Mouse (Mus musculus) CH12.LX (cell line): ENCODE results near the gene Klf15. TPM values are rescaled to one million over a fixed set of nuclear protein-coding genes. Genes with fewer than 3 reads are reported as not detected.

Source experiments
- DNase-seq: peaks from one replicate; pipeline ENCODE4 v3.0.0-alpha.2; 2013; ENCODE audit errors: extremely low read depth
- H3K27ac ChIP-seq: 2 replicates; pipeline ENCODE4 v1.5.1; 2012; ENCODE audit warnings: low read depth, mild to moderate bottlenecking, control low read depth, moderate library complexity; ENCODE audit not compliant: insufficient read depth
- H3K27me3 ChIP-seq: replicated peaks from 2 replicates; pipeline ENCODE3; 2012; ENCODE audit warnings: inconsistent platforms
- H3K36me3 ChIP-seq, 2 experiments: replicated peaks in 1 of 2; 2 replicates each; pipeline versions ENCODE3 to v1.6.1; 2012; ENCODE audit warnings: inconsistent platforms in 1 of 2, low read length in 1 of 2, mild to moderate bottlenecking in 1 of 2, mixed read lengths in 1 of 2, moderate library complexity in 1 of 2; ENCODE audit not compliant: control insufficient read depth in 1 of 2, insufficient read depth in 1 of 2
- H3K4me1 ChIP-seq, 2 experiments: 2 replicates each; pipeline ENCODE4 v1.6.1; 2012; ENCODE audit warnings: inconsistent platforms in 1 of 2, moderate library complexity in 1 of 2; ENCODE audit not compliant: insufficient read depth in 2 of 2, control insufficient read depth in 1 of 2
- H3K4me2 ChIP-seq: 2 replicates; pipeline ENCODE4 v1.6.1; 2012; ENCODE audit warnings: low read depth, mild to moderate bottlenecking, control low read depth; ENCODE audit not compliant: poor library complexity, insufficient read depth, severe bottlenecking
- H3K4me3 ChIP-seq, 3 experiments: fragments of 150-350 bp in 1 of 3; sonication (generic) in 1 of 3; replicated peaks in 1 of 3; 2 replicates each; pipeline versions ENCODE3 to v1.5.1; 2011 to 2012; ENCODE audit warnings: low read depth in 2 of 3, low read length in 2 of 3, mild to moderate bottlenecking in 2 of 3, moderate library complexity in 2 of 3, control low read depth in 1 of 3, improper control_type of control experiment in 1 of 3, inconsistent platforms in 1 of 3, mixed read lengths in 1 of 3; ENCODE audit not compliant: poor library complexity in 1 of 3
- H3K79me2 ChIP-seq: replicated peaks from 2 replicates; pipeline ENCODE4 v1.6.1; 2012; ENCODE audit warnings: mild to moderate bottlenecking, moderate library complexity; ENCODE audit not compliant: control insufficient read depth, poor library complexity, insufficient read depth, severe bottlenecking; ENCODE audit errors: extremely low read depth
- H3K9ac ChIP-seq: 2 replicates; pipeline ENCODE4 v1.6.1; 2012; ENCODE audit warnings: low read depth, mild to moderate bottlenecking, control low read depth, moderate library complexity; ENCODE audit not compliant: insufficient read depth
- H3K9me3 ChIP-seq: replicated peaks from 2 replicates; pipeline ENCODE3; 2012; ENCODE audit warnings: low read length, inconsistent platforms, mixed read lengths
- CHD1 ChIP-seq: IDR thresholded peaks from 2 replicates; pipeline ENCODE4 v1.6.1; 2012; ENCODE audit warnings: low read depth, low read length, improper control_type of control experiment, inconsistent platforms
- E2F4 ChIP-seq: IDR thresholded peaks from 2 replicates; pipeline ENCODE4 v1.6.1; 2011; ENCODE audit warnings: low read depth, low read length, improper control_type of control experiment; ENCODE audit not compliant: insufficient replicate concordance
- ELF1 ChIP-seq: IDR thresholded peaks from 2 replicates; pipeline ENCODE4 v1.6.1; 2014; ENCODE audit warnings: low read depth, mild to moderate bottlenecking, inconsistent platforms, low read length, improper control_type of control experiment
- EP300 ChIP-seq: IDR thresholded peaks from 2 replicates; pipeline ENCODE4 v1.6.1; 2011; ENCODE audit warnings: low read length, improper control_type of control experiment
- ETS1 ChIP-seq: conservative IDR thresholded peaks from 2 replicates; pipeline ENCODE4 v1.6.1; 2012; ENCODE audit warnings: low read depth, mild to moderate bottlenecking, inconsistent platforms, low read length, improper control_type of control experiment, moderate library complexity
- GABPA ChIP-seq: IDR thresholded peaks from 2 replicates; pipeline ENCODE4 v1.6.1; 2012; ENCODE audit warnings: low read depth, low read length, improper control_type of control experiment, inconsistent platforms; ENCODE audit not compliant: insufficient replicate concordance
- JUN ChIP-seq: IDR thresholded peaks from 2 replicates; pipeline ENCODE4 v1.6.1; 2011; ENCODE audit warnings: low read depth, mild to moderate bottlenecking, low read length, improper control_type of control experiment, moderate library complexity; ENCODE audit not compliant: insufficient read depth
- KAT2A ChIP-seq: IDR thresholded peaks from 2 replicates; pipeline ENCODE4 v1.6.1; 2012; ENCODE audit warnings: low read length, improper control_type of control experiment, inconsistent platforms; ENCODE audit not compliant: insufficient replicate concordance
- MAX ChIP-seq: IDR thresholded peaks from 2 replicates; pipeline ENCODE4 v1.6.1; 2011; ENCODE audit warnings: low read length, improper control_type of control experiment
- MEF2A ChIP-seq: IDR thresholded peaks from 2 replicates; pipeline ENCODE4 v1.6.1; 2014; ENCODE audit warnings: low read depth, mild to moderate bottlenecking, inconsistent platforms, low read length, improper control_type of control experiment, borderline replicate concordance
- MXI1 ChIP-seq: IDR thresholded peaks from 2 replicates; pipeline ENCODE4 v1.6.1; 2011; ENCODE audit warnings: mild to moderate bottlenecking, low read depth, low read length, improper control_type of control experiment
- MYC ChIP-seq: IDR thresholded peaks from 2 replicates; pipeline ENCODE4 v1.6.1; 2011; ENCODE audit warnings: low read depth, mild to moderate bottlenecking, improper control_type of control experiment, low read length
- RAD21 ChIP-seq: IDR thresholded peaks from 2 replicates; pipeline ENCODE4 v1.6.1; 2011; ENCODE audit warnings: low read depth, mild to moderate bottlenecking, low read length, improper control_type of control experiment, moderate library complexity
- RCOR1 ChIP-seq: conservative IDR thresholded peaks from 2 replicates; pipeline ENCODE4 v1.6.1; 2012; ENCODE audit warnings: low read depth, mild to moderate bottlenecking, inconsistent platforms, low read length, improper control_type of control experiment
- SIN3A ChIP-seq: IDR thresholded peaks from 2 replicates; pipeline ENCODE4 v1.6.1; 2012; ENCODE audit warnings: low read length, improper control_type of control experiment, inconsistent platforms
- UBTF ChIP-seq: IDR thresholded peaks from 2 replicates; pipeline ENCODE4 v1.6.1; 2012; ENCODE audit warnings: low read depth, mild to moderate bottlenecking, inconsistent platforms, low read length, improper control_type of control experiment, moderate library complexity
- USF1 ChIP-seq: IDR thresholded peaks from 2 replicates; pipeline ENCODE4 v1.6.1; 2014; ENCODE audit warnings: low read depth, mild to moderate bottlenecking, inconsistent platforms, low read length, improper control_type of control experiment
- USF2 ChIP-seq: conservative IDR thresholded peaks from 2 replicates; pipeline ENCODE4 v1.6.1; 2011; ENCODE audit warnings: low read depth, low read length, improper control_type of control experiment
- ZC3H11A ChIP-seq: IDR thresholded peaks from 2 replicates; pipeline ENCODE4 v1.6.1; 2012; ENCODE audit warnings: low read depth, mild to moderate bottlenecking, inconsistent platforms, low read length, improper control_type of control experiment
- ZKSCAN1 ChIP-seq: IDR thresholded peaks from 2 replicates; pipeline ENCODE4 v1.6.1; 2012; ENCODE audit warnings: low read depth, inconsistent platforms, low read length, improper control_type of control experiment, borderline replicate concordance
- ZMIZ1 ChIP-seq: IDR thresholded peaks from 2 replicates; pipeline ENCODE4 v1.6.1; 2012; ENCODE audit warnings: low read depth, mild to moderate bottlenecking, inconsistent platforms, low read length, improper control_type of control experiment
- dilution Hi-C: fragments of 300-500 bp; cut with MboI; formaldehyde crosslinking; loops from 2 replicates; pipeline ENCODE4 v1.14.3; 2020; ENCODE audit warnings: low sequenced_read_pairs; ENCODE audit not compliant: extremely low pct_unique_long_range_greater_than_20kb, extremely low pct_ligation_motif_present
- in situ Hi-C: fragments of 300-500 bp; cut with MboI; formaldehyde crosslinking; loops from 3 replicates; pipeline ENCODE4 v1.14.3; 2019; ENCODE audit warnings: low sequenced_read_pairs, low pct_ligation_motif_present, low pct_unique_long_range_greater_than_20kb, mixed read lengths
- polyA plus RNA-seq: library from polyadenylated mRNA; unstranded; fragments of >175 nt; gene quantifications from 2 replicates; pipeline ENCODE4 v1.2.1, GENCODE M21; 2012; ENCODE audit warnings: low read depth; ENCODE audit not compliant: insufficient read length
- total RNA-seq, 2 experiments: library from RNA; depleted of rRNA; stranded (reverse); fragments of 300-350 nt in 1 of 2; fragments of >200 nt in 1 of 2; gene quantifications; 2 replicates each; pipeline ENCODE4 v1.2.3; 2012 to 2014

The Klf15 gene
- total and polyA plus RNA-seq, 3 experiments = not detected

GRCm38 (mm10) chr6:90513074-90513856, 50.9 kb downstream of the Klf15 start:
- dilution Hi-C loops = no loop called here
- Histone ChIP-seq H3K79me2 (no peaks in the 10 kb centered on the region), H3K27ac (no peak overlapping the region), H3K4me3 (no peak overlapping the region), H3K27me3 (peaks cover 69% of the 10 kb centered on the region), H3K4me1 (no peaks in the 10 kb centered on the region), H3K4me2 (no peak overlapping the region), H3K9me3 (no peaks in the 10 kb centered on the region), H3K9ac (no peak overlapping the region)
- no peak for DNase-seq
- in situ Hi-C loops = no loop called here
- TF ChIP-seq USF1 = no peak
- no peak for TF ChIP-seq MXI1
- TF ChIP-seq GABPA = no peak
- no peak for TF ChIP-seq USF2
- TF ChIP-seq ETS1 = no peak
- no peak for TF ChIP-seq MEF2A
- no peak for TF ChIP-seq JUN
- no peak for TF ChIP-seq ELF1
- no peak for TF ChIP-seq E2F4
- TF ChIP-seq MYC = no peak
- TF ChIP-seq UBTF = no peak
- TF ChIP-seq ZC3H11A = no peak
- TF ChIP-seq ZMIZ1 = no peak
- TF ChIP-seq KAT2A = no peak
- no peak for TF ChIP-seq MAX
- TF ChIP-seq RAD21 = no peak
- TF ChIP-seq, all 38 proteins: peak for 0
- H3K36me3 ChIP-seq = no peaks in the 10 kb centered on the region

GRCm38 (mm10) chr6:90514369-90514768, 52.0 kb downstream of the Klf15 start:
- Histone ChIP-seq H3K4me2 (no peak overlapping the region), H3K36me3 (no peaks in the 10 kb centered on the region), H3K4me1 (no peaks in the 10 kb centered on the region), H3K4me3 (no peak overlapping the region), H3K27me3 (peaks cover 58% of the 10 kb centered on the region), H3K9ac (no peak overlapping the region)
- dilution Hi-C loops = no loop called here
- TF ChIP-seq RCOR1 (no peak), ZKSCAN1 (no peak), MAX (no peak), EP300 (no peak), CHD1 (no peak), MYC (no peak), SIN3A (no peak)
- TF ChIP-seq, all 38 proteins: peak for 0
- no peak for DNase-seq
- in situ Hi-C loops = no loop called here
- Histone ChIP-seq H3K9me3 (peaks cover 2% of the 10 kb centered on the region), H3K79me2 (no peaks in the 10 kb centered on the region), H3K27ac (no peak overlapping the region)
